Mouse (Mus musculus): ENCODE results near the gene Psmb8. TPM values are rescaled to one million over a fixed set of nuclear protein-coding genes. Genes with fewer than 3 reads are reported as not detected.

Gene Psmb8
- polyA plus RNA-seq, 1 experiment from 2014 or later, result 7.9 TPM

DNA sequence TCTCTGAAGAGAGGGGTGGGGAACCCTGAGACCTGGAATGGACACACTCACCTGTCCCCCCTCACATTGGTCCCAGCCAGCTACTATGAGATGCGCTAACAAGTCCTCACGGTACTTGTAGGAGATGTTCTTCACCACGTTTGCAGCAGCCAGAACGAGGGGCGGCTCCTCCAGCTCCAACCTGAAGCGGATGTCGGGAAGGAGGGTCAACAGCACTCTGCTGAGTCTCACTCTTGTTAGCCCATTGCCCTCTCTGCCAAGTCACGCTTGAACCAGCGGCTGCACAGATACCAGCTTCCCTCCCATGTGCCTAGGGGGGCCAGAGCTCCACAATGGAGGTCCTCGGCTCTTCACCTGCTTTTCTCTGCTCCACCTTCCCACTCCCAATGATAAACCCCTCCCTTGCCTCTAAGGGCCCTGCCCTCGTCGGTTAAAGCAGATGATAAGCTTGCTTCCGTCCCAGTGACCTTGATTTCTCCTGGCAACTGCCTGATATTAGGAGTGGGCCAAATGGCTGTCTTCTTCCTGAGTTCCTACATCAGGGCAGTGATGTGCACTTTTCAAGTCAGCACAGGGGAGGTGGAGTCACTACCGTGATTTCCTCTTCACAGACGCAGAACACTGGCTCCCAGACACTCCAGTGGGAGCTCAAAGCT is 13.8 kb upstream of the Psmb8 start:
- WGBS, result 63% methylated on average over 15 of the region's 15 CpGs
- no peaks in the 10 kb centered on the region for H3K36me3 ChIP-seq (ENCODE audit: insufficient read depth)
- no peak overlapping the region for H3K9ac ChIP-seq
- no peak for TF ChIP-seq CTCF (IDR thresholded peaks at IDR 0.05; ENCODE audit: low read depth)
- no peaks in the 10 kb centered on the region for H3K9me3 ChIP-seq (ENCODE audit: low read depth, low read length)
- peaks cover 32% of the 10 kb centered on the region for H3K27me3 ChIP-seq (ENCODE audit: insufficient read depth, low read length)
- H3K27ac ChIP-seq (ENCODE audit: low read depth), result no peak overlapping the region
- H3K4me2 ChIP-seq, result no peak overlapping the region
- DNase-seq (no peak), ATAC-seq (ENCODE audit: insufficient read depth) (no peak)
- 0 out of 2 replicates have a peak, but pooled peaks cover 5% of the 10 kb centered on the region for H3K4me1 ChIP-seq (ENCODE audit: insufficient read depth)
- H3K4me3 ChIP-seq (ENCODE audit: low read depth, low read length), result no peak overlapping the region

DNA sequence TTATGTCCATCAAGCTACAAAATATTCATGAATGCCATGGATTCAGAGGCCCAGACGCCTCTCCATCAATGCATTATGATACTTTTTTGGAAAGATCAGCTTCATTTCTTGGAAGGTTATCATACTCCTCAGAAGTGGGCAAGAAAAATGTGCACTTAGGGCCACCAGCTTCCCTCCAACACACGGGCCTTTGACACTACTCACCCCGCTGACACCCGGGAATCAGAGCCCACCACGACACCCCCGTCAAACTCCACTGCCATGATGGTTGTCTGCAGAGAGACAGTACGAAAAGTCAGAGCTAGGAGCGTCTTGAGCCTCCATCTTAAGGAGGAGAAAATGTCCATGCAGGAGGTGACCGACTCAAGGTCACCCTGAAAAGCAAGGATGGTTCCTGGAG is 12.0 kb upstream of the Psmb8 start:
- Histone ChIP-seq H3K9me3 (ENCODE audit: low read depth, low read length) (no peaks in the 10 kb centered on the region), H3K27ac (ENCODE audit: low read depth) (no peak overlapping the region), H3K4me1 (ENCODE audit: insufficient read depth) (0 out of 2 replicates have a peak, but pooled peaks cover 5% of the 10 kb centered on the region), H3K4me3 (ENCODE audit: low read depth, low read length) (no peak overlapping the region), H3K36me3 (ENCODE audit: insufficient read depth) (no peaks in the 10 kb centered on the region), H3K4me2 (no peak overlapping the region), H3K9ac (no peak overlapping the region), H3K27me3 (ENCODE audit: insufficient read depth, low read length) (peaks cover 32% of the 10 kb centered on the region)
- 82% methylated on average over 9 of the region's 9 CpGs for WGBS
- ATAC-seq (ENCODE audit: insufficient read depth) (no peak), DNase-seq (no peak)
- TF ChIP-seq CTCF (IDR thresholded peaks at IDR 0.05; ENCODE audit: low read depth), result no peak

DNA sequence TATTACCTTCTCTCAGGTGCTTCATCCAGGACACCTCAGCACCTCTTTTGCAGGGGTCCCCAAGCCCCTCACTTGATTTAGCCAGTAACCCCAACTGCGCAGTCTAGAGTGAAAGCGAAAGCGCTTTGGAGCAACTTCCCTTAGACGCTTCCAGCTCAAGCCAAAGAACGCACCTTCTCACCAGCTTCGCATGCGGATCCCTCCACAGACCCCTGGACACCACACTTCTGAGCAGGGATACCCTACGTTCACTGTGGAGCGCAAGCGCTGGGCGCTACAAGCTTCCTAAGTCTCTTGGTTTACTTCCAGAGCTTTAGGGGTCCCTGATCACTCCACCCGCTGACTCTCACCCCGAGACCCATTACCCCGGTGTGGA is 10.6 kb upstream of the Psmb8 start:
- H3K27ac ChIP-seq (ENCODE audit: low read depth), result no peak overlapping the region
- peaks cover 32% of the 10 kb centered on the region for H3K27me3 ChIP-seq (ENCODE audit: insufficient read depth, low read length)
- no peak; the same call in 1 of the 2 replicates for ATAC-seq (ENCODE audit: insufficient read depth)
- peak overlapping the region; percentile 92 for H3K4me2 ChIP-seq
- H3K9ac ChIP-seq, result peak overlapping the region; percentile 65
- DNase-seq, result peak; percentile 35
- 3% methylated on average over 14 of the region's 14 CpGs for WGBS
- H3K36me3 ChIP-seq (ENCODE audit: insufficient read depth), result no peaks in the 10 kb centered on the region
- TF ChIP-seq CTCF (IDR thresholded peaks at IDR 0.05; ENCODE audit: low read depth), result no peak
- H3K4me1 ChIP-seq (ENCODE audit: insufficient read depth), result 0 out of 2 replicates have a peak, but pooled peaks cover 5% of the 10 kb centered on the region
- no peaks in the 10 kb centered on the region for H3K9me3 ChIP-seq (ENCODE audit: low read depth, low read length)
- peak overlapping the region; percentile 55 for H3K4me3 ChIP-seq (ENCODE audit: low read depth, low read length)

DNA sequence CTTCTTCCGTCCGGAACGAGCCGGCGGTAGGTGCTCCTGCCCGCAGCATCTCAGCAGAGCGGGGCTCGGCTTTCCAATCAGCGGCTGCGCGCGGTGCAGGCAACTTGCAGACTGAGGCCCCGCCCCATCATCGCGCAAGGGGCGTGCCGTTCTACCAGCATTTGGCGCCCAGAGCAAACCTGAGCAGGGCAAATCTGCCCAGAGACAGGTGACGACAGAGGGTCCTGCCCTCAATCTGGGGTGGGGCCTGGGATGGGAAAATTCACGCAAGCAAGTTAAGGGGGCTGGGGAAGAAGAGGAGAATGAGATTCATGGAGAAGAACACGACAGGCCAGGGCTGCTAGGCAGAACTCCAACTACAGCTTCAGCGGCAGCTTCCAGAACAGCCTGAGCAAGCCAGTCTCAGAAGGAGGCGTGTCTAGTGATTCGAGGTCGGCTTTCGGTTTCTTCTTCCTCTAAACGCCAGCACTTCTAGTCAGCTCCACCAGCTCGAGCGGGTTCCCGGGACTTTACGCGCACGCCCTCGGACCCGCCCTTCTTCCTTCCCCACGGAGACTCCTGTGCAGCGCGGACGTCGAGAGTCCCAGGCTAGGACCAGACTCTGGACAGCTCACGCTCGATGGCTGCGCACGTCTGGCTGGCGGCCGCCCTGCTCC is 10.1 kb upstream of the Psmb8 start, which contains the start of the genes Tap1 and Psmb9:
TSS of gene Tap1 (plus strand) at position 293 of the 656 bp plus-strand sequence.
TSS of gene Psmb9 (minus strand) at position 504 of the 656 bp plus-strand sequence.
- Histone ChIP-seq H3K36me3 (ENCODE audit: insufficient read depth) (no peaks in the 10 kb centered on the region), H3K9me3 (ENCODE audit: low read depth, low read length) (no peaks in the 10 kb centered on the region), H3K9ac (peak within 1 kb of the TSS; percentile 65), H3K4me3 (ENCODE audit: low read depth, low read length) (peak within 1 kb of the TSS; percentile 55), H3K27ac (ENCODE audit: low read depth) (peak within 1 kb of the TSS; percentile 61; the same call in 1 of the 2 replicates), H3K27me3 (ENCODE audit: insufficient read depth, low read length) (peaks cover 37% of the 10 kb centered on the region), H3K4me2 (peak within 1 kb of the TSS; percentile 92), H3K4me1 (ENCODE audit: insufficient read depth) (0 out of 2 replicates have a peak, but pooled peaks cover 5% of the 10 kb centered on the region)
- peak; percentile 99 for DNase-seq
- peak; percentile 98 for ATAC-seq (ENCODE audit: insufficient read depth)
- TF ChIP-seq CTCF (IDR thresholded peaks at IDR 0.05; ENCODE audit: low read depth), result no peak
- WGBS, result under 1% methylated on average over 46 of the region's 46 CpGs

GRCm38 (mm10) chr17:34188010-34188409 is 9.5 kb upstream of the Psmb8 start:
- H3K36me3 ChIP-seq (ENCODE audit: insufficient read depth), result no peaks in the 10 kb centered on the region
- H3K4me3 ChIP-seq (ENCODE audit: low read depth, low read length), result peak overlapping the region; percentile 55
- peak overlapping the region; percentile 65 for H3K9ac ChIP-seq
- peaks cover 39% of the 10 kb centered on the region for H3K27me3 ChIP-seq (ENCODE audit: insufficient read depth, low read length)
- H3K27ac ChIP-seq (ENCODE audit: low read depth), result peak overlapping the region; percentile 61; the same call in 1 of the 2 replicates
- peak overlapping the region; percentile 92 for H3K4me2 ChIP-seq
- no peaks in the 10 kb centered on the region for H3K9me3 ChIP-seq (ENCODE audit: low read depth, low read length)
- no peak for ATAC-seq (ENCODE audit: insufficient read depth)
- TF ChIP-seq CTCF (IDR thresholded peaks at IDR 0.05; ENCODE audit: low read depth), result no peak
- 3% methylated on average over 20 of the region's 20 CpGs for WGBS
- 0 out of 2 replicates have a peak, but pooled peaks cover 5% of the 10 kb centered on the region for H3K4me1 ChIP-seq (ENCODE audit: insufficient read depth)
- DNase-seq, result peak; percentile 31

DNA sequence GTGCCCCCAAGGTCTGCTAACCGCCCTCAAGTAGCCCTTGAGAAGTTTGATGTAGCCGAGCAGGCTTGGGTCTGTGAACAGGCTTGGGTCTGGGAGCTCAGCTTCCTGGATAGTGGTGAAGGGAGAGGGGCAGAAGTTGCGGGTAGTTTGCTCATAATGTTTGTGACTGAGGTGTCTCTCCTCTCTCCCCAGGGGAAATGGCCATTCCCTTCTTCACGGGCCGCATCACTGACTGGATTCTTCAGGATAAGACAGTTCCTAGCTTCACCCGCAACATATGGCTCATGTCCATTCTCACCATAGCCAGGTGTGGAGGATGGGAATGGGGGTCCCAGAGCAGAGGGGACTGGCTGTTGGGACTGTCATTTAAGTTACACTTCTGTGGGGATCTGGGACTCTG is 8.5 kb upstream of the Psmb8 start:
- no peak overlapping the region for H3K4me3 ChIP-seq (ENCODE audit: low read depth, low read length)
- ATAC-seq (ENCODE audit: insufficient read depth) (no peak), DNase-seq (no peak)
- H3K27ac ChIP-seq (ENCODE audit: low read depth), result no peak overlapping the region
- H3K4me1 ChIP-seq (ENCODE audit: insufficient read depth), result 0 out of 2 replicates have a peak, but pooled peaks cover 5% of the 10 kb centered on the region
- peaks cover 48% of the 10 kb centered on the region for H3K27me3 ChIP-seq (ENCODE audit: insufficient read depth, low read length)
- no peaks in the 10 kb centered on the region for H3K9me3 ChIP-seq (ENCODE audit: low read depth, low read length)
- no peak overlapping the region for H3K4me2 ChIP-seq
- TF ChIP-seq CTCF (IDR thresholded peaks at IDR 0.05; ENCODE audit: low read depth), result no peak
- H3K9ac ChIP-seq, result no peak overlapping the region
- WGBS, result 53% methylated on average over 6 of the region's 6 CpGs
- H3K36me3 ChIP-seq (ENCODE audit: insufficient read depth), result no peaks in the 10 kb centered on the region

DNA sequence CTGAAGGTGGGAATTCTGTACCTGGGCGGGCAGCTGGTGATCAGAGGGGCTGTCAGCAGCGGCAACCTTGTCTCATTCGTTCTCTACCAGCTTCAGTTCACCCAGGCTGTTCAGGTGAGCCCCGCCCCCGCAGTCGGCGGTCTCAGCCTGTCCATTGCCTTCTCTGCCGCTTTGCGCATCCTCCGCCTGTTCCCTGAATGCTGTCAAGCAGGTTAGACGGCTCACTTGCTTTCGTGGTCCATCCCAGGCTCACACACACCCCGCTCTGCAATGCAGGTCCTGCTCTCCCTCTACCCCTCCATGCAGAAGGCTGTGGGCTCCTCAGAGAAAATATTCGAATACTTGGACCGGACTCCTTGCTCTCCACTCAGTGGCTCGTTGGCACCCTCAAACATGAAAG is 4.7 kb upstream of the Psmb8 start:
- H3K9me3 ChIP-seq (ENCODE audit: low read depth, low read length), result no peaks in the 10 kb centered on the region
- no peak overlapping the region for H3K4me3 ChIP-seq (ENCODE audit: low read depth, low read length)
- H3K9ac ChIP-seq, result no peak overlapping the region
- DNase-seq (peak; percentile 23), ATAC-seq (ENCODE audit: insufficient read depth) (no peak; the same call in 1 of the 2 replicates)
- H3K36me3 ChIP-seq (ENCODE audit: insufficient read depth), result no peaks in the 10 kb centered on the region
- 14% methylated on average over 16 of the region's 16 CpGs for WGBS
- H3K27ac ChIP-seq (ENCODE audit: low read depth), result no peak overlapping the region
- 0 out of 2 replicates have a peak, but pooled peaks cover 4% of the 10 kb centered on the region for H3K4me1 ChIP-seq (ENCODE audit: insufficient read depth)
- no peak overlapping the region for H3K4me2 ChIP-seq
- peaks cover 63% of the 10 kb centered on the region for H3K27me3 ChIP-seq (ENCODE audit: insufficient read depth, low read length)
- no peak for TF ChIP-seq CTCF (IDR thresholded peaks at IDR 0.05; ENCODE audit: low read depth)

Data from lung, embryonic 14.5 days (tissue).